Mouse (Mus musculus) erythroblast, embryonic 14.5 days (primary cell): ENCODE results near the gene Rap1gap2.

Source experiments
- GATA1 ChIP-seq: IDR thresholded peaks from 2 replicates; pipeline ENCODE4 v1.6.1; 2012; ENCODE audit warnings: low read length, inconsistent platforms, mixed read lengths
- TAL1 ChIP-seq: IDR thresholded peaks from 3 replicates; pipeline ENCODE4 v1.6.1; 2012; ENCODE audit warnings: low read length, inconsistent platforms, mixed read lengths

- TF ChIP-seq GATA1: no peak
- no peak for TF ChIP-seq TAL1
Observed at GRCm38 (mm10) chr11:74483153-74483817, 127.4 kb downstream of the Rap1gap2 start.
